Mouse (Mus musculus) kidney, postnatal 4 days (tissue): Measurements from ENCODE around the gene Mrpl21.
A peak's percentile ranks its signal among the peaks of the same experiment; 100 is the strongest.

Experiments
- DNase-seq, 2 experiments: peaks; one replicate each; pipeline ENCODE4 v3.0.0; 2021; ENCODE audit warnings: mixed read lengths in 2 of 2

Mrpl21 gene

GRCm38 (mm10) chr19:3282572-3283467 lies at the start of gene Mrpl21, which contains the start of gene Ighmbp2:
Gene Mrpl21, plus strand, starts transcription at chr19:3282901.
Gene Ighmbp2, minus strand, starts transcription at chr19:3283017.
- peak; percentile 92 to 95 for DNase-seq

GRCm38 (mm10) chr19:3260016-3260415 lies 22.7 kb upstream of the Mrpl21 start:
- peak in 1 of 2 experiments; percentile 19 for DNase-seq

GRCm38 (mm10) chr19:3260591-3260990 lies 22.1 kb upstream of the Mrpl21 start:
- no peak for DNase-seq

GRCm38 (mm10) chr19:3261336-3261735 lies 21.4 kb upstream of the Mrpl21 start:
- DNase-seq, result no peak

GRCm38 (mm10) chr19:3261764-3262525 lies 20.8 kb upstream of the Mrpl21 start:
- peak; percentile 24 to 45 for DNase-seq

GRCm38 (mm10) chr19:3264348-3264747 lies 18.4 kb upstream of the Mrpl21 start:
- DNase-seq, result no peak

GRCm38 (mm10) chr19:3265180-3265579 lies 17.5 kb upstream of the Mrpl21 start:
- no peak for DNase-seq

- no peak for DNase-seq
These were observed 16.6 kb upstream of the Mrpl21 start for GRCm38 (mm10) chr19:3266136-3266535.

GRCm38 (mm10) chr19:3266676-3267075 lies 16.0 kb upstream of the Mrpl21 start:
- DNase-seq, result no peak

GRCm38 (mm10) chr19:3267340-3267739 lies 15.4 kb upstream of the Mrpl21 start:
- no peak for DNase-seq

- no peak for DNase-seq
These were observed 14.3 kb upstream of the Mrpl21 start for GRCm38 (mm10) chr19:3268218-3268980.

GRCm38 (mm10) chr19:3269279-3269678 lies 13.4 kb upstream of the Mrpl21 start:
- DNase-seq, result no peak

- DNase-seq, result no peak
These were observed 12.9 kb upstream of the Mrpl21 start for GRCm38 (mm10) chr19:3269803-3270202.

- DNase-seq, result no peak
These were observed 11.3 kb upstream of the Mrpl21 start for GRCm38 (mm10) chr19:3271366-3271765.

GRCm38 (mm10) chr19:3273331-3273730 lies 9.4 kb upstream of the Mrpl21 start:
- DNase-seq, result no peak

- DNase-seq, result no peak
These were observed 6.8 kb upstream of the Mrpl21 start for GRCm38 (mm10) chr19:3275744-3276365.

GRCm38 (mm10) chr19:3281886-3282285 lies 815 bp upstream of the Mrpl21 start:
- DNase-seq, result no peak

- no peak for DNase-seq
These were observed 6.3 kb downstream of the Mrpl21 start for GRCm38 (mm10) chr19:3289006-3289405.

- peak; percentile 78 to 81 for DNase-seq
These were observed 9.3 kb downstream of the Mrpl21 start for GRCm38 (mm10) chr19:3292028-3292427.

- DNase-seq, result no peak
These were observed 10.3 kb downstream of the Mrpl21 start for GRCm38 (mm10) chr19:3292993-3293392.

- no peak for DNase-seq
These were observed 12.5 kb downstream of the Mrpl21 start for GRCm38 (mm10) chr19:3295245-3295644.

- no peak for DNase-seq
These were observed 14.3 kb downstream of the Mrpl21 start for GRCm38 (mm10) chr19:3297034-3297433.
